Mouse (Mus musculus): ENCODE data around the gene Plxna4. TPM values are rescaled to one million over a fixed set of nuclear protein-coding genes. Genes with fewer than 3 reads are reported as not detected.
A peak's percentile ranks its signal among the peaks of the same experiment; 100 is the strongest.

Plxna4 gene
- 9.5 and 10.8 TPM in 2 replicates for polyA plus RNA-seq (2016; fragmentation: Nextera tagmentation; extraction: Ambion mirVana)

GRCm38 (mm10) chr6:32588056-32588671 lies at the start of gene Plxna4:
Plxna4 (minus strand) TSS chr6:32588192.
- no peaks in the 10 kb centered on the region for H3K36me3 ChIP-seq
- peak within 1 kb of the TSS; percentile 84 for H3K27ac ChIP-seq (ENCODE audit: poor library complexity, severe bottlenecking)
- ATAC-seq (ENCODE audit: insufficient number of reproducible peaks, low FRiP score), result peak; percentile 62
- WGBS, result under 1% methylated on average over 37 of the region's 55 CpGs
- no peaks in the 10 kb centered on the region for H3K27me3 ChIP-seq (replicated peaks)
- peak within 1 kb of the TSS; percentile 97 for H3K9ac ChIP-seq
- H3K4me3 ChIP-seq, result peak within 1 kb of the TSS; percentile 91
- peak within 1 kb of the TSS; percentile 97 for H3K4me2 ChIP-seq
- H3K9me3 ChIP-seq (replicated peaks), result no peaks in the 10 kb centered on the region
- H3K4me1 ChIP-seq (replicated peaks), result peaks cover 41% of the 10 kb centered on the region

- Histone ChIP-seq H3K9me3 (replicated peaks) (no peaks in the 10 kb centered on the region), H3K4me1 (replicated peaks) (peaks cover 7% of the 10 kb centered on the region; the same call in 1 of the 2 replicates), H3K36me3 (no peaks in the 10 kb centered on the region), H3K4me2 (no peak overlapping the region), H3K27ac (ENCODE audit: poor library complexity, severe bottlenecking) (no peak overlapping the region), H3K9ac (no peak overlapping the region), H3K27me3 (replicated peaks) (no peaks in the 10 kb centered on the region), H3K4me3 (no peak overlapping the region)
- 0 out of 2 replicates have a peak, but pooled peaks have one; percentile 39 for ATAC-seq (ENCODE audit: insufficient number of reproducible peaks, low FRiP score)
- 60% methylated on average over 6 of the region's 6 CpGs for WGBS
Measured at GRCm38 (mm10) chr6:32637568-32638183, 49.7 kb upstream of the Plxna4 start.

GRCm38 (mm10) chr6:32610712-32611111 lies 22.7 kb upstream of the Plxna4 start:
- Histone ChIP-seq H3K27me3 (replicated peaks) (no peaks in the 10 kb centered on the region), H3K27ac (ENCODE audit: poor library complexity, severe bottlenecking) (no peak overlapping the region)
- ATAC-seq (ENCODE audit: insufficient number of reproducible peaks, low FRiP score), result no peak

GRCm38 (mm10) chr6:32606787-32607186 lies 18.8 kb upstream of the Plxna4 start:
- H3K4me2 ChIP-seq, result no peak overlapping the region
- H3K36me3 ChIP-seq, result no peaks in the 10 kb centered on the region
- ATAC-seq (ENCODE audit: insufficient number of reproducible peaks, low FRiP score), result no peak
- H3K27me3 ChIP-seq (replicated peaks), result peaks cover 5% of the 10 kb centered on the region; the same call in 1 of the 2 replicates
- WGBS, result 68% methylated on average over 3 of the region's 3 CpGs
- H3K9ac ChIP-seq, result no peak overlapping the region
- H3K4me3 ChIP-seq, result no peak overlapping the region
- no peak overlapping the region for H3K27ac ChIP-seq (ENCODE audit: poor library complexity, severe bottlenecking)
- H3K9me3 ChIP-seq (replicated peaks), result no peaks in the 10 kb centered on the region
- no peaks in the 10 kb centered on the region for H3K4me1 ChIP-seq (replicated peaks)

More at GRCm38 (mm10) chr6:32610712-32611111, 22.7 kb upstream of the Plxna4 start:
- Histone ChIP-seq H3K4me3 (no peak overlapping the region), H3K4me2 (no peak overlapping the region), H3K4me1 (replicated peaks) (no peaks in the 10 kb centered on the region), H3K36me3 (no peaks in the 10 kb centered on the region), H3K9me3 (replicated peaks) (no peaks in the 10 kb centered on the region), H3K9ac (no peak overlapping the region)

GRCm38 (mm10) chr6:32605581-32605980 lies 17.6 kb upstream of the Plxna4 start:
- Histone ChIP-seq H3K36me3 (no peaks in the 10 kb centered on the region), H3K4me1 (replicated peaks) (no peaks in the 10 kb centered on the region), H3K27me3 (replicated peaks) (peaks cover 5% of the 10 kb centered on the region; the same call in 1 of the 2 replicates), H3K4me3 (no peak overlapping the region), H3K4me2 (no peak overlapping the region), H3K27ac (ENCODE audit: poor library complexity, severe bottlenecking) (no peak overlapping the region), H3K9me3 (replicated peaks) (no peaks in the 10 kb centered on the region), H3K9ac (no peak overlapping the region)
- no peak for ATAC-seq (ENCODE audit: insufficient number of reproducible peaks, low FRiP score)
- 29% methylated on average over 3 of the region's 3 CpGs for WGBS

GRCm38 (mm10) chr6:32604901-32605300 lies 16.9 kb upstream of the Plxna4 start:
- no peak overlapping the region for H3K27ac ChIP-seq (ENCODE audit: poor library complexity, severe bottlenecking)
- H3K4me2 ChIP-seq, result no peak overlapping the region
- no peak for ATAC-seq (ENCODE audit: insufficient number of reproducible peaks, low FRiP score)
- H3K4me1 ChIP-seq (replicated peaks), result no peaks in the 10 kb centered on the region
- H3K27me3 ChIP-seq (replicated peaks), result peaks cover 5% of the 10 kb centered on the region; the same call in 1 of the 2 replicates
- no peak overlapping the region for H3K4me3 ChIP-seq
- H3K36me3 ChIP-seq, result no peaks in the 10 kb centered on the region
- H3K9ac ChIP-seq, result no peak overlapping the region
- WGBS, result 82% methylated on average over 4 of the region's 4 CpGs
- no peaks in the 10 kb centered on the region for H3K9me3 ChIP-seq (replicated peaks)

- Histone ChIP-seq H3K4me2 (no peak overlapping the region), H3K4me3 (no peak overlapping the region), H3K4me1 (replicated peaks) (no peaks in the 10 kb centered on the region), H3K9ac (no peak overlapping the region), H3K27me3 (replicated peaks) (peaks cover 5% of the 10 kb centered on the region; the same call in 1 of the 2 replicates), H3K9me3 (replicated peaks) (no peaks in the 10 kb centered on the region), H3K36me3 (no peaks in the 10 kb centered on the region), H3K27ac (ENCODE audit: poor library complexity, severe bottlenecking) (no peak overlapping the region)
- ATAC-seq (ENCODE audit: insufficient number of reproducible peaks, low FRiP score), result no peak
- 74% methylated on average over 2 of the region's 2 CpGs for WGBS
Measured at GRCm38 (mm10) chr6:32602130-32602529, 14.1 kb upstream of the Plxna4 start.

GRCm38 (mm10) chr6:32601306-32601705 lies 13.3 kb upstream of the Plxna4 start:
- Histone ChIP-seq H3K4me3 (no peak overlapping the region), H3K9ac (no peak overlapping the region), H3K27me3 (replicated peaks) (peaks cover 5% of the 10 kb centered on the region; the same call in 1 of the 2 replicates), H3K9me3 (replicated peaks) (no peaks in the 10 kb centered on the region), H3K27ac (ENCODE audit: poor library complexity, severe bottlenecking) (no peak overlapping the region), H3K4me1 (replicated peaks) (no peaks in the 10 kb centered on the region), H3K36me3 (no peaks in the 10 kb centered on the region), H3K4me2 (no peak overlapping the region)
- no peak for ATAC-seq (ENCODE audit: insufficient number of reproducible peaks, low FRiP score)
- 74% methylated on average over 2 of the region's 2 CpGs for WGBS

GRCm38 (mm10) chr6:32595591-32595990 lies 7.6 kb upstream of the Plxna4 start:
- no peaks in the 10 kb centered on the region for H3K9me3 ChIP-seq (replicated peaks)
- WGBS, result 39% methylated on average over 3 of the region's 3 CpGs
- H3K36me3 ChIP-seq, result no peaks in the 10 kb centered on the region
- no peak for ATAC-seq (ENCODE audit: insufficient number of reproducible peaks, low FRiP score)
- no peak overlapping the region for H3K9ac ChIP-seq
- peaks cover 14% of the 10 kb centered on the region; the same call in 1 of the 2 replicates for H3K4me1 ChIP-seq (replicated peaks)
- H3K4me2 ChIP-seq, result no peak overlapping the region
- H3K27ac ChIP-seq (ENCODE audit: poor library complexity, severe bottlenecking), result no peak overlapping the region
- H3K4me3 ChIP-seq, result no peak overlapping the region
- H3K27me3 ChIP-seq (replicated peaks), result no peaks in the 10 kb centered on the region

GRCm38 (mm10) chr6:32590979-32591758 lies 3.2 kb upstream of the Plxna4 start:
- 18% methylated on average over 13 of the region's 13 CpGs for whole genome bisulfite sequencing
- no peak overlapping the region for H3K27ac ChIP-seq (ENCODE audit: poor library complexity, severe bottlenecking)

GRCm38 (mm10) chr6:32589632-32590031 lies 1.6 kb upstream of the Plxna4 start:
- H3K27me3 ChIP-seq (replicated peaks), result no peaks in the 10 kb centered on the region

More at GRCm38 (mm10) chr6:32590979-32591758, 3.2 kb upstream of the Plxna4 start:
- Histone ChIP-seq H3K36me3 (no peaks in the 10 kb centered on the region), H3K9ac (no peak overlapping the region), H3K4me1 (replicated peaks) (peaks cover 14% of the 10 kb centered on the region), H3K4me2 (no peak overlapping the region), H3K27me3 (replicated peaks) (no peaks in the 10 kb centered on the region), H3K4me3 (no peak overlapping the region), H3K9me3 (replicated peaks) (no peaks in the 10 kb centered on the region)
- ATAC-seq (ENCODE audit: insufficient number of reproducible peaks, low FRiP score), result no peak

More at GRCm38 (mm10) chr6:32589632-32590031, 1.6 kb upstream of the Plxna4 start:
- H3K36me3 ChIP-seq, result no peaks in the 10 kb centered on the region
- ATAC-seq (ENCODE audit: insufficient number of reproducible peaks, low FRiP score), result no peak
- no peak overlapping the region for H3K4me2 ChIP-seq
- no peak overlapping the region for H3K27ac ChIP-seq (ENCODE audit: poor library complexity, severe bottlenecking)
- H3K4me3 ChIP-seq, result no peak overlapping the region
- H3K4me1 ChIP-seq (replicated peaks), result peaks cover 29% of the 10 kb centered on the region
- no peaks in the 10 kb centered on the region for H3K9me3 ChIP-seq (replicated peaks)
- H3K9ac ChIP-seq, result no peak overlapping the region
- WGBS, result 46% methylated on average over 4 of the region's 4 CpGs
